Mouse (Mus musculus): Measurements from ENCODE around the gene Xdh.

Gene Xdh

GRCm38 (mm10) chr17:73942268-73942962, 7.6 kb downstream of the Xdh start:
- in situ Hi-C loops (cut with MboI, MseI): no loop called here

- in situ Hi-C loops (cut with MboI, MseI): no loop called here
Measured at GRCm38 (mm10) chr17:73941816-73942215, 8.2 kb downstream of the Xdh start.

- in situ Hi-C loops (cut with MboI, MseI): loop anchor here in 1 of 2 experiments (10.0 kb wide), 1 partner anchor 1418 kb away; no protein-coding TSS in a partner anchor
Measured at GRCm38 (mm10) chr17:73937073-73937472, 12.9 kb downstream of the Xdh start.

- in situ Hi-C loops (cut with MboI, MseI): loop anchor here in 1 of 2 experiments (10.0 kb wide), 1 partner anchor 1420 kb away; no protein-coding TSS in a partner anchor
Measured at GRCm38 (mm10) chr17:73935163-73935562, 14.8 kb downstream of the Xdh start.

- in situ Hi-C loops (cut with MboI, MseI): loop anchor here in 1 of 2 experiments (10.0 kb wide), 1 partner anchor 1421 kb away; no protein-coding TSS in a partner anchor
Measured at GRCm38 (mm10) chr17:73934281-73934680, 15.7 kb downstream of the Xdh start.

- in situ Hi-C loops (cut with MboI, MseI): loop anchor here in 1 of 2 experiments (10.0 kb wide), 1 partner anchor 1421 kb away; no protein-coding TSS in a partner anchor
Measured at GRCm38 (mm10) chr17:73933616-73934015, 16.4 kb downstream of the Xdh start.

- in situ Hi-C loops (cut with MboI, MseI): loop anchor here in 1 of 2 experiments (10.0 kb wide), 1 partner anchor 1422 kb away; no protein-coding TSS in a partner anchor
Measured at GRCm38 (mm10) chr17:73932497-73933059, 17.4 kb downstream of the Xdh start.

GRCm38 (mm10) chr17:73919520-73919919, 30.5 kb downstream of the Xdh start:
- in situ Hi-C loops (cut with MboI, MseI): no loop called here

GRCm38 (mm10) chr17:73918944-73919381, 31.0 kb downstream of the Xdh start:
- in situ Hi-C loops (cut with MboI, MseI): no loop called here

- in situ Hi-C loops (cut with MboI, MseI): no loop called here
Measured at GRCm38 (mm10) chr17:73918138-73918537, 31.9 kb downstream of the Xdh start.

GRCm38 (mm10) chr17:73917713-73918112, 32.3 kb downstream of the Xdh start:
- in situ Hi-C loops (cut with MboI, MseI): no loop called here

GRCm38 (mm10) chr17:73914730-73915129, 35.3 kb downstream of the Xdh start:
- in situ Hi-C loops (cut with MboI, MseI): no loop called here

- in situ Hi-C loops (cut with MboI, MseI): no loop called here
Measured at GRCm38 (mm10) chr17:73906076-73906475, 43.9 kb downstream of the Xdh start.

GRCm38 (mm10) chr17:73905043-73905750, 44.8 kb downstream of the Xdh start:
- in situ Hi-C loops (cut with MboI, MseI): no loop called here

- in situ Hi-C loops (cut with MboI, MseI): no loop called here
Measured at GRCm38 (mm10) chr17:73903121-73903520, 46.9 kb downstream of the Xdh start.

GRCm38 (mm10) chr17:73902234-73902636, 47.8 kb downstream of the Xdh start:
- in situ Hi-C loops (cut with MboI, MseI): no loop called here

- in situ Hi-C loops (cut with MboI, MseI): loop anchor here in 1 of 2 experiments (10.0 kb wide), 1 partner anchor 240 kb away; no protein-coding TSS in a partner anchor
Measured at GRCm38 (mm10) chr17:73894399-73894798, 55.6 kb downstream of the Xdh start.

- in situ Hi-C loops (cut with MboI, MseI): loop anchor here in 1 of 2 experiments (10.0 kb wide), 1 partner anchor 241 kb away; no protein-coding TSS in a partner anchor
Measured at GRCm38 (mm10) chr17:73893822-73894221, 56.2 kb downstream of the Xdh start.

- in situ Hi-C loops (cut with MboI, MseI): loop anchor here in 1 of 2 experiments (10.0 kb wide), 1 partner anchor 242 kb away; no protein-coding TSS in a partner anchor
Measured at GRCm38 (mm10) chr17:73893207-73893606, 56.8 kb downstream of the Xdh start.

- in situ Hi-C loops (cut with MboI, MseI): loop anchor here in 1 of 2 experiments (10.0 kb wide), 1 partner anchor 243 kb away; no protein-coding TSS in a partner anchor
Measured at GRCm38 (mm10) chr17:73891590-73891989, 58.4 kb downstream of the Xdh start.

- in situ Hi-C loops (cut with MboI, MseI): no loop called here
Measured at GRCm38 (mm10) chr17:73886071-73886785, 63.8 kb downstream of the Xdh start.
